Mouse (Mus musculus) colon, adult 2 months (tissue): ENCODE data around the gene Thrb. TPM values are rescaled to one million over a fixed set of nuclear protein-coding genes. Genes with fewer than 3 reads are reported as not detected.

ENCODE experiments used
- polyA plus RNA-seq: library from polyadenylated mRNA; depleted of rRNA; stranded (reverse); fragments of >200 nt; gene quantifications from 2 replicates; pipeline ENCODE4 v1.2.3, GENCODE M21; 2012; rRNA removed

Gene Thrb
- polyA plus RNA-seq, result 3.1 and 4.4 TPM in 2 replicates

DNA sequence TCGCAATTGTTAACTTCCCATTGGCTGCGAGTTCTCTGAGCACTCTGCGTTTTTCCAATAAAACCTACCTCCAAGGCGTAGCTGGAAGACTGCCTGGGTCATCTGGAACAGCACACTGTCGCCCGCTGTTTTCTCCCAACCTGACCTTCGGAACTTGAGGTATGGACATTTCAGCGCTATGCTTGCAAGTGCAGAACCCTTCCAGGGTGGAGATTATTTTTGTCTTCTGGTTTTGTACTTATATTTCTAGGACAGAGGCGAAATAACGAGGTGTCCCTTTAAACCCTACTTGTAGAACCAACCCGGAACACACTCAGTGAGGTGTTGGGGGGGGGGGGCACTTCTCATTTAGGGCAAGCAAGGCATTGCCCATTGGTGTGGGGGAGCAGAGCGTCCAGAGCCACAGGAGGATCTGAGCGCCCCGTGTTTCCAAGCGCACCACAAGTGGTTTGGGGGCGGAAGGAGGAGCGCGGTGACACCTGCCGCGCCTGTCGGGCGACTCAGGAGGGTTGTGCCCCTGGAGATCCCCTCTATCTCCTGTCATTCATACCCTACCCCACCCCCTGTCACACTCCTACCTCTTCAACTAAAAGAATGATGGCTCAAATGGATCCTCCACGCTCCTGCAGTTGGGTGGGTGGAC lies at the start of gene Thrb:
TSS of gene Thrb (plus strand) at position 576 of the 643 bp plus-strand sequence.

